Mouse (Mus musculus) B cell, adult 2 months (primary cell): ENCODE measurements at regions not wholly inside any gene's neighbourhood (a gene's known extent, or its start where the extent isn't known, plus 50 kb on each side); places are given as distances from the start of the nearest gene placed in this dataset.
"Not testable (repeated sequence)": the region's sequence is repeated elsewhere in the genome, so short reads cannot be mapped to it uniquely, and the experiment has no call there.

Experiments used
- DNase-seq, 2 experiments: peaks; one replicate each; pipeline ENCODE4 v3.0.0; 2022

DNA sequence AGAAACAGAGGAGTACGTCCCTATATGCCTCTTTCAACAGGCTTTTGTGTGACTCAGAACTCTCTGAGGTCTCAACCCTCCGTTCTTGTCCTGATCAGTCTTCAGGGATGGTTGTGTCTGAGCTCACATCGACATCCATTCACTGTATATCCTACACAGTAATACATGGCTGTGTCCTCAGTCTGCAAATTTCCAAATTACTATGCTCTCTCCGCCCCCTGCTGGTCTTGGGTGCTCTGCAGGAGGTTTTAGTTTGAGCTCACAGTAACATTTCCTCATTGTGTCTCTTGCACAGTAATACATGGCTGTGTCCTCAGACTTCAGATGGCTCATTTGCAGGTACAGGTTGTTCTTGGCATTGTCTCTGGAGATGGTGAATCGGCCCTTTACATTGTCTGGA, 53.5 kb downstream of the Adam6a start:
- DNase-seq, result peak; percentile 34 to 38

DNA sequence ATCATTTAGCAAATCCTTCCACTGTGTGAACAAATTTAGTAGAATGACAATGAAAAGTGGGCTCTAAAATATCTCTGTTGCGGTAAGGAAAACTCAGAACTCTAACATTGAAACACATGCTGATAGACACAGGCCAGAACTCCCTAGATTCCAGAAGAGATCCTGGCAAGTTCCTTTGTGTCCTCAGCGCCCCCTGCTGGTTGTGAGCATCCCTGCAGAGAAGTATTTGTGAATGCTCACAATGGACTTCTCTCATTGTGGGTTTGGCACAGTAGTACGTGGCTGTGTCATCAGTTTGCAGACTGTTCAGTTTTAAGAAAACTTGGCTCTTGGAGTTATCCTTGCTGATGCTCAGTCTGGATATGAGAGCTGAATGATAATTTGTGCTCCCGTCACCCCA, 67.2 kb downstream of the Adam6a start:
- peak; percentile 37 to 40 for DNase-seq

DNA sequence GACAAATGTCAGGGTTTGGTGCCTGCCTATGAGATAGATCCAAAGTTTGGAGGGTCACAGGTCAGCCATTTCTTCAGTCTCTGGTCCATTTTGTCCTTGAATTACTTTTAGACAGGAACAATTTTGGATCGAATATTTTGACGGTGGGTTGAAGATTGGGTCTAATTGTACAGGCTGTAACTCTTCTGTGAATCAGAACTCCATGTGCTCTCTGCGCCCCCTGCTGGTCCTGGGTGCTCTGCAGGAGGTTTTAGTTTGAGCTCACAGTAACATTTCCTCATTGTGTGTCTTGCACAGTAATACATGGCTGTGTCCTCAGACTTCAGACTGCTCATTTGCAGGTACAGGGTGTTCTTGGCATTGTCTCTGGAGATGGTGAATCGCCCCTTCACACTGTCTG, 81.5 kb downstream of the Adam6a start:
- DNase-seq, result peak; percentile 1

- not testable (repeated sequence) for DNase-seq
Observed at GRCm38 (mm10) chr12:113630803-113631202, 87.1 kb downstream of the Adam6a start.
